Mouse (Mus musculus): ENCODE data around the gene Flt3. TPM values are rescaled to one million over a fixed set of nuclear protein-coding genes. Genes with fewer than 3 reads are reported as not detected.

Gene Flt3
- polyA plus RNA-seq, 1 experiment from 2014 or later = 0.20 TPM

DNA sequence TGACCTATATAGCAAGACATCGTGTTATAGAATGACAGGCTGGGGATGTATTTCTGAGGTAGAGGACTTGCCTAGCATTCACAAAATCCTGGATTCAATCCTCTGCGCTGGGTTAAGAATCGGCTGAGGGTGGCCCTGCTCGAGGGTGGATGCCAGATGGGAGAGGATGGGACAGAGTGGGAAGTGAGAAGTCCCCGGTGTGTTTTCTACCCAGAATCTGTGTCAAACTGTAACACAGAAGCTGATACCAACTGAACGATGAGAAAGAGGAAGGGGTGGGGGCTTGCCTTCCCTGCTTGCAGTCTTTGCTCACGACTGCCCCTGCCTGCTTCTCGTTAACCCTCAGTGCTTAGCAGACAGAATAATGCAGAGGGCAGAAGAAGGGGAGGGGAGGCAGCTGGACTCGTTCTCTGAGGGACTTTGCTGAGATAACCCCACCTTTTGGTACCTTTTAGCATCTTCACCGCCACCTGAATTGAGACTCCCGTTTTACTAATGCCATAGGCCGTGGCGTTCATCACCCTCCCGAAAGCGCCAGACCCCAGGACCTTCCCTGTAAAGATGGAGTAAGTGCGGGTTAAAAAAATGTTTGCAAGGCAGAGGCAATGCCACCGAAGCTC is 46.0 kb downstream of the Flt3 start:
- ATAC-seq (ENCODE audit: insufficient number of reproducible peaks, low FRiP score) = no peak
- Histone ChIP-seq H3K9me3 (replicated peaks) (no peaks in the 10 kb centered on the region), H3K4me2 (no peak overlapping the region), H3K4me3 (no peak overlapping the region), H3K27me3 (replicated peaks) (no peaks in the 10 kb centered on the region), H3K4me1 (replicated peaks) (no peaks in the 10 kb centered on the region), H3K36me3 (no peaks in the 10 kb centered on the region), H3K9ac (no peak overlapping the region), H3K27ac (ENCODE audit: poor library complexity, severe bottlenecking) (no peak overlapping the region)
- 59% methylated on average over 17 of the region's 17 CpGs for WGBS

DNA sequence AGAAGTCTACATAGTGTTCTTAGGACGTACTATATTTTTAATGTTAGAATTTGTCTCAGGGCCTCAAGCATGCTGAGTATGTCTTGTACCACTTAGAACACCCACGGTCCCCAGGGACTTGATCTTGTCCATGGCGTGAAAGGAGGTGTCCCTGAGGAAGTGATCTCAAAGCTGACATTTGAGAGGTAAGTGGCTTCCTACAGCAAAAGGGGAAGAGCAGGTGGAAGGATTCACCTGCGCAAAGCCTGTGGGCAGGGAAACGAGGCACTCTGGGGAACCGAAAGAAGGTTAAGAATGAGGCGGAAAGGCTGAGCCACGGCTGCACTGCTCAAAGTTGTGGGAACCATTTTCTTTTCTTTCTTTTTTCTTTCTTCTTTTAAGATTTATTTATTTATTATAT is 48.4 kb downstream of the Flt3 start:
- Histone ChIP-seq H3K4me2 (no peak overlapping the region), H3K4me1 (replicated peaks) (no peaks in the 10 kb centered on the region), H3K9ac (no peak overlapping the region), H3K27ac (ENCODE audit: poor library complexity, severe bottlenecking) (no peak overlapping the region), H3K9me3 (replicated peaks) (no peaks in the 10 kb centered on the region), H3K4me3 (no peak overlapping the region), H3K27me3 (replicated peaks) (no peaks in the 10 kb centered on the region), H3K36me3 (no peaks in the 10 kb centered on the region)
- no peak for ATAC-seq (ENCODE audit: insufficient number of reproducible peaks, low FRiP score)
- 86% methylated on average over 8 of the region's 8 CpGs for WGBS

DNA sequence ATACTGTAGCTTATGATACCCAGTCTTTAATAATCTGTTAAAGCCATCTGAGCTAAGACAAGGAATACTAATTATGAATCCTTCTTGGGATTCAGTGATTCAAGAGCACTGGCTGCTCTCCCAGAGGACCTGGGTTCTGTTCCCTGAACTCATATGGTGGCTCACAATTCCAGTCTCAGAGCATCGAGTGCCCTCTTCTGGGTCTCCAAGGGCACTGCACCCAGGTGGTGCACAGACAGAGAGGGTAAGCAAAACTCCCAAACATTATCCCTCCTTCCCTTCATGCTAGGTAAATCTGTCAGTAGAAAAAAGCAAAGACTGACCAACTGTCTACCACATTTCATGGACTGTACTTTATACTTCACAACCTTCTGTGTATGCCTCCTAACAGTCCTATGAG is 54.3 kb downstream of the Flt3 start:
- H3K9me3 ChIP-seq (replicated peaks) = no peaks in the 10 kb centered on the region
- no peak overlapping the region for H3K4me2 ChIP-seq
- H3K27ac ChIP-seq (ENCODE audit: poor library complexity, severe bottlenecking) = no peak overlapping the region
- H3K4me3 ChIP-seq = no peak overlapping the region
- H3K27me3 ChIP-seq (replicated peaks) = no peaks in the 10 kb centered on the region
- no peak for ATAC-seq (ENCODE audit: insufficient number of reproducible peaks, low FRiP score)
- WGBS = 78% methylated on average over 1 of the region's 1 CpGs
- no peak overlapping the region for H3K9ac ChIP-seq
- no peaks in the 10 kb centered on the region for H3K4me1 ChIP-seq (replicated peaks)
- no peaks in the 10 kb centered on the region for H3K36me3 ChIP-seq

DNA sequence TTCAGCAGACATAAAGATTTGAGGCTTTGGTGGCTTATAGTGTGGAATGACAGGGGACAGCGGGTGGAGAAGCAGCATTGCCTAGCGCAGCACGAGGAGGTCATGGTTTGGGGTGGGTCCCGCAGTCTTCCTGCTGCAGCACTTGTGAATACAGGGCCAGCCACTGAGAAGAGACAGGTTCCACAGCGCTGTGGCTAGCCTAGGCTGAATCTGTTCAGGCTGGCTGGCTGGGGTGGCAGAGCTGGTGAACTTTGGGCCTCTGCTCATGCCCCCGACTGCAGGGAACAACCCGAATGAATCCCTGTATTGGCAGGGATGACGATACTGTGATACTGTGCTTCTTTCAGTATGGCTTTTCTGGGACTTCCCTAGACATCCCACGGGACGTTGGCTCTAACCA is 56.4 kb downstream of the Flt3 start:
- WGBS = 81% methylated on average over 10 of the region's 10 CpGs

DNA sequence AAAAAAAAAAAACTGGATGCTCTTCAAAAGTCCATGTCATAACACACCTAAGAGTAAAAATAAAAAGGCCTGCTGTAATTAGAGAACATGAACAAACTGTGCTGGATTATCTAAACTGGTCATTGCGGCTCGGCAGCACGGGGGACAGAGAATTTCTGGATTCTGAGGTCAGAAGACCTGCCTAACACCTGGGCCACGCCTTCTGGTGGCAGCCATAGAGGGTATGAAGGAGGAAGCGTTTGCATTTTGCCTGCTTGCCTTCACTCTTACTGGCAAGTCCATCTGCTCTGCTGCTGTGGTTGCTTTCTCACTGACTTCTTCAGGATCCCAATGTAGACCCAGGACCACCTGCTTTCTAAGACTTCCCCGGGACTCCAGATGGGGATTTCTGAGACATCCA is 57.4 kb downstream of the Flt3 start:
- 78% methylated on average over 6 of the region's 6 CpGs for WGBS
- Histone ChIP-seq H3K9ac (no peak overlapping the region), H3K36me3 (no peaks in the 10 kb centered on the region)

More for the DNA sequence above, 56.4 kb downstream of the Flt3 start:
- no peak for ATAC-seq (ENCODE audit: insufficient number of reproducible peaks, low FRiP score)
- no peaks in the 10 kb centered on the region for H3K36me3 ChIP-seq
- no peaks in the 10 kb centered on the region for H3K9me3 ChIP-seq (replicated peaks)
- H3K9ac ChIP-seq = no peak overlapping the region
- no peaks in the 10 kb centered on the region for H3K4me1 ChIP-seq (replicated peaks)
- no peak overlapping the region for H3K4me3 ChIP-seq
- H3K27me3 ChIP-seq (replicated peaks) = no peaks in the 10 kb centered on the region
- no peak overlapping the region for H3K27ac ChIP-seq (ENCODE audit: poor library complexity, severe bottlenecking)
- no peak overlapping the region for H3K4me2 ChIP-seq

DNA sequence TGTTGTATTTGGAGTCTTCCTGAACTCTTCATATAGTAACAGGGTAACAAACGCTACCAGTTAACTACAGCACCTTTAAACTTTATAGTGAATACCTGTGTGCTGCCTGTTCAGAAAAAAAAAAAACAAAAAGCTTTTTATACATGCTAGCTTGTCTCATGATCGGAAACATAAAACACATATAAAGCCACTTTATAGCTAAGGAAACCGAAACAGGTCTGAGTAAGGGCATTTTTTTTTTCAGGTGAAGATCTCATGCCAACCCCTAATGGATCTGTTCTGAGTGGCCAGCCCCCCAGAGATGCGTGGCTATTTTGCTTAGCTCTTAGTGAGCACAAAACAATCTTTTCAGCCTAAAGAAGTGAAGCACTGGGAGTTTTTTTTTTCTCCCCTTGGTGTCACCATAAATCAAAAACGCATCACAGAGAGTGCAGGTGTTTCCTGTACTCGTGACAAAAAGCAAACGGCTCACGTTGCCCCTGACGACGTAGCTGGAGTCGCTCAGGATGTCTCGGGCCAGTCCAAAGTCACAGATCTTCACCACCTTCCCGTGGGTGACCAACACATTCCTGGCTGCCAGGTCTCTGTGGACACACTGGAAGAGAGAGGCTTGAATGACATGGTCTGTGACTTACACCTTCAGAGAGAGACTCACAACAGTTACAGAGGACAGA is 59.4 kb downstream of the Flt3 start:
- WGBS = 55% methylated on average over 13 of the region's 13 CpGs
- Histone ChIP-seq H3K36me3 (no peaks in the 10 kb centered on the region), H3K27ac (ENCODE audit: poor library complexity, severe bottlenecking) (no peak overlapping the region), H3K9me3 (replicated peaks) (no peaks in the 10 kb centered on the region), H3K4me3 (no peak overlapping the region), H3K4me1 (replicated peaks) (no peaks in the 10 kb centered on the region), H3K9ac (no peak overlapping the region), H3K27me3 (replicated peaks) (no peaks in the 10 kb centered on the region), H3K4me2 (no peak overlapping the region)
- ATAC-seq (ENCODE audit: insufficient number of reproducible peaks, low FRiP score) = no peak

More for the DNA sequence above, 57.4 kb downstream of the Flt3 start:
- H3K4me1 ChIP-seq (replicated peaks) = no peaks in the 10 kb centered on the region
- no peak overlapping the region for H3K4me2 ChIP-seq
- ATAC-seq (ENCODE audit: insufficient number of reproducible peaks, low FRiP score) = no peak
- no peaks in the 10 kb centered on the region for H3K9me3 ChIP-seq (replicated peaks)
- no peak overlapping the region for H3K27ac ChIP-seq (ENCODE audit: poor library complexity, severe bottlenecking)
- no peaks in the 10 kb centered on the region for H3K27me3 ChIP-seq (replicated peaks)
- no peak overlapping the region for H3K4me3 ChIP-seq

DNA sequence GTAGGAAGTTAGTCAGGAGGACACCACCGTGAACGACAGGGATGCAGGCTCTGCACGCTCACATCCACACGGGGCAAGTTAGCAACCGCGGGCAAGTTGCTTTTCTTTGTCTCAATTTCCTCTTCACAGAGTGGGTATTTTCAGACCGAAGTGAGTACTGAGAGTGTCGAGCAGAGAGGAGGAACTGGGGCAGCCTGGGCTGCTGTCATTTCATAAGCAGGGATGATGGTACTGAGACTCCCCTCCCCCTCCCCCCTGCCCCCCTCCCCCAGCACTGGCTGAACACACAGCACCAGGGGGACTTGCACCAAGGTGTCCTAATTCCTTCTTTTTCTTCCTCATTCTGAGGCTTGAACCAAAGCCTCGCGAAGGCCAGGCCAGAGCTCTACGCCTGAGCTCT is 60.7 kb downstream of the Flt3 start:
- WGBS = 75% methylated on average over 11 of the region's 11 CpGs
- no peaks in the 10 kb centered on the region for H3K9me3 ChIP-seq (replicated peaks)
- no peak for ATAC-seq (ENCODE audit: insufficient number of reproducible peaks, low FRiP score)

DNA sequence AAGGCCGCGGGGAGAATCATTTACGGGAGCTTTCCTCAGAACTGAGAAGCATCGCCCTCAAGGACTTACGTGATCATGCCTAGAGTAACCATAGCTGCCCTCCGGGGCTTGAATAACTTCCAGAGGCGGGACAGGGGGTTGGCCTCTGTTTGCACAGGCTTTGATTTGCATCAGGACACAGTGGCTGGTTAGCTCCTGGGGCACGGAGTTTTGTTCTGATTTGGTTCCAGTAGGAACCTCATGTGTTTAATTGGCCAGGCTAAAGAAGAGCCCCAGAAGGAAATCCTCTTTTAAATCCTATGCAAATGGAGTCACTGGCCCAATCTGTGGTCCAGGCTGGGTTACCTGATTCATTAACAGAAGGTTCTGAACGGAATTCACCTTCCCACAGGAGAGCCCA is 61.3 kb downstream of the Flt3 start:
- 65% methylated on average over 9 of the region's 9 CpGs for WGBS
- ATAC-seq (ENCODE audit: insufficient number of reproducible peaks, low FRiP score) = no peak
- H3K4me3 ChIP-seq = no peak overlapping the region
- H3K27ac ChIP-seq (ENCODE audit: poor library complexity, severe bottlenecking) = no peak overlapping the region
- H3K36me3 ChIP-seq = no peaks in the 10 kb centered on the region
- H3K4me1 ChIP-seq (replicated peaks) = no peaks in the 10 kb centered on the region
- H3K9me3 ChIP-seq (replicated peaks) = no peaks in the 10 kb centered on the region
- no peak overlapping the region for H3K4me2 ChIP-seq
- no peaks in the 10 kb centered on the region for H3K27me3 ChIP-seq (replicated peaks)
- no peak overlapping the region for H3K9ac ChIP-seq

More for the DNA sequence above, 60.7 kb downstream of the Flt3 start:
- no peak overlapping the region for H3K4me2 ChIP-seq
- H3K27me3 ChIP-seq (replicated peaks) = no peaks in the 10 kb centered on the region
- no peaks in the 10 kb centered on the region for H3K36me3 ChIP-seq
- H3K4me3 ChIP-seq = no peak overlapping the region
- H3K4me1 ChIP-seq (replicated peaks) = no peaks in the 10 kb centered on the region
- no peak overlapping the region for H3K9ac ChIP-seq
- no peak overlapping the region for H3K27ac ChIP-seq (ENCODE audit: poor library complexity, severe bottlenecking)

DNA sequence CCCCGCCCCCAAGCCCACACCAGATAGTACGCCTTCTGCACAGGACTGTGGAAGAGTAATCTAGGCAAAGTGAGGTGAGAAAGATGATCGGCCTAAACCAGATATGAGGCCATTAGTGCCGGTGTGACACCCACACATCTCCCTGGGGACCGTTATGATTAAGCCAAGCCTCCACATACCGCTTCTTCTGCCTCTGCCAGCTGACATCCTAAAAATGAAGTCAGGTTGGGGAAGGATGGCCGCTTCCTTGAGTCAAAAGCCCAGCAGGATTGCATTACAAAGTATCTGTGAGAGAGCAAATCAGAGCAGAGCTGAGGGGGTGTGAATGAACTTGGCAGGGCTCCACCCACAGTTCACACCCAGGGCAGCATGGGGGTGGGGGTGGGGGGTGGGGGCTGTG is 67.6 kb downstream of the Flt3 start:
- Histone ChIP-seq H3K27ac (ENCODE audit: poor library complexity, severe bottlenecking) (no peak overlapping the region), H3K4me2 (no peak overlapping the region; the same call in 1 of the 2 replicates), H3K36me3 (no peaks in the 10 kb centered on the region), H3K9me3 (replicated peaks) (peaks cover under 1% of the 10 kb centered on the region; the same call in 1 of the 2 replicates), H3K4me1 (replicated peaks) (0 out of 2 replicates have a peak, but pooled peaks cover 6% of the 10 kb centered on the region), H3K4me3 (no peak overlapping the region), H3K9ac (no peak overlapping the region), H3K27me3 (replicated peaks) (peaks cover 8% of the 10 kb centered on the region)
- 27% methylated on average over 7 of the region's 7 CpGs for WGBS
- ATAC-seq (ENCODE audit: insufficient number of reproducible peaks, low FRiP score) = no peak

DNA sequence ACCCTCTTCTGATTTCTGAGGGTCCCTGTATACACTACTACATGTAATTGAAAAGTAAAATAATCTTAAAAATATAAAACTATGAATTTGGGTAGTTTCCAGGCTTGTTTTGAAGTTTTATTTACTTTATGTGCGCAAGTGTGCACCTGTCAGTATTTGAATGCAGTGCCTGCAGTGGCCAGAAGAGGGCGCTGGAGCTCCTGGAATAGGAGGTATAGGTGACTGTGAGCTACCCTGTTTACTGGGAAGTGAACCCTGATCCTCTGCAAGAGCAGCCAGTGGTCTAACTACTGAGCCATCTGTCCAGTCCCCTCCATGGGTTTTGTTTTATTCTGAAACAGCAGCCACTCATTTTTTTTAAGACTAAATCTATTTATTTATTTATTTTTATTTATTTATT is 68.7 kb downstream of the Flt3 start:
- H3K4me3 ChIP-seq = no peak overlapping the region
- H3K9me3 ChIP-seq (replicated peaks) = peaks cover 3% of the 10 kb centered on the region; the same call in 1 of the 2 replicates
- H3K27ac ChIP-seq (ENCODE audit: poor library complexity, severe bottlenecking) = no peak overlapping the region
- H3K9ac ChIP-seq = no peak overlapping the region
- H3K27me3 ChIP-seq (replicated peaks) = peaks cover 8% of the 10 kb centered on the region
- H3K4me1 ChIP-seq (replicated peaks) = 0 out of 2 replicates have a peak, but pooled peaks cover 6% of the 10 kb centered on the region
- no peak for ATAC-seq (ENCODE audit: insufficient number of reproducible peaks, low FRiP score)
- WGBS = 45% methylated on average over 2 of the region's 2 CpGs
- no peak overlapping the region for H3K4me2 ChIP-seq
- no peaks in the 10 kb centered on the region for H3K36me3 ChIP-seq

DNA sequence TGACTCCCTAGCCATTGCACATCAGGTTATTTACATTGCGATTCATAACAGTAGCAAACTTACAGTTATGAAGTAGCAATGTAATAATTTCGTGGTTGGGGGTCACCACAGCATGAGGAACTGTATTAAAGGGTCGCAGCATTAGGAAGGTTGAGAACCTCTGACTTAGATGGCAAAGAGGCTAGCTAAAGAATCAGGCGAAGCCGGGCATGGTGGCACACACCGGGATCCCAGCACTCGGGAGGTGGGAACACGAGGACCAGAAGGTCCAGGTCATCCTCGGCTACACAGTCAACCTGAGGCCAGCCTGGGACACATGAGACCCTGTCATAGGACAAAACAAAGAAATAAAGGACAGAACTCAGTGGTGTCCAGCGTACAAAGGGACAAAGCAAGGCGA is 70.3 kb downstream of the Flt3 start:
- Histone ChIP-seq H3K27ac (ENCODE audit: poor library complexity, severe bottlenecking) (no peak overlapping the region), H3K4me2 (no peak overlapping the region), H3K4me1 (replicated peaks) (0 out of 2 replicates have a peak, but pooled peaks cover 6% of the 10 kb centered on the region), H3K9ac (no peak overlapping the region), H3K4me3 (no peak overlapping the region), H3K9me3 (replicated peaks) (peaks cover 3% of the 10 kb centered on the region; the same call in 1 of the 2 replicates), H3K36me3 (no peaks in the 10 kb centered on the region), H3K27me3 (replicated peaks) (peaks cover 8% of the 10 kb centered on the region)
- 79% methylated on average over 11 of the region's 11 CpGs for WGBS
- ATAC-seq (ENCODE audit: insufficient number of reproducible peaks, low FRiP score) = no peak
